ENCODE assay signal across 1 mouse cellular context in the genomic region with DNA sequence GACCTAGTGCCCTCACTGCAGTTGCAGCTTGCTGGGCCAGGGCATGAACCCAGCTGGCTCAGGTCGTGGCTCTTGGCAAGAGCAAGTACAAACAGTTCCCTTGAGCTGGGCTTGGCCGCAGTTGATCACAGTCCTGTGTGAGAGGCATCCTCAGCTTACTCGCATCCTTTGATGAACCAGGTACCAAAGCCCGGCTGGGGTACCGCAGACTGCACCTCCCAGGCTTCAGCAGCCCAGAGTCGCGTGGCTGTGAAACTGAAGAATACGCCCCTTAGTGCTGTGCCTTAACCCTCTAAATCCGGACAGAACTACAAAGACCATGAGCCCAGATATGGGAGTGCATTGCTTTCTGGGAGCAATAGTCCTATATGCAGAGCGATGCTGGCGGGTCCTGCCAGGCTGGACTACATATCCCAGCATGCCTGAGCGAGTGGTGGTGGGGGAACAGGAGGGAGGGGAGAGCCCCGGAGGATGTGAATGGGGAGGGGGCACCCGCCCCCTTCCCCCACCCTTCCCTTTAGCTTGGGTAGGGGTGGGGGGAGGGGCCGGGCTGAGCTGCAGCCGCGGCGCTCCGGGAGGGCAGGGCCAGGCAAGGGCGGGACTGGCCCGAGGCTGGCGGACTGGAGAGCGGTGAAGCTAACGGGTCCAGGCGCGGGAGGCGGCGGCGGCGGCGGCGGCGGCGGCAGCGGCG.
A peak's percentile ranks its signal among the peaks of the same experiment; 100 is the strongest.
TF ChIP-seq lines count a peak whose summit lies in the region.

A gene (plus strand): TSS at position 582 of the 691 bp plus-strand sequence.

TF ChIP-seq in CH12.LX, 34 proteins besides CTCF, POLR2A, EP300 and RAD21 (continued from another document):
- TF ChIP-seq MAFK (IDR thresholded peaks at IDR 0.05; ENCODE audit: insufficient replicate concordance, low read length) (no peak), USF1 (IDR thresholded peaks at IDR 0.05; ENCODE audit: low read depth, low read length) (peak; percentile 6; the same call in 1 of the 2 replicates), MYC (IDR thresholded peaks at IDR 0.05; ENCODE audit: low read depth, low read length) (peak; percentile 84; the same call in 1 of the 2 replicates), ZNF384 (IDR thresholded peaks at IDR 0.05; ENCODE audit: low read depth, low read length) (no peak), PAX5 (IDR thresholded peaks at IDR 0.05; ENCODE audit: low read length) (no peak), UBTF (IDR thresholded peaks at IDR 0.05; ENCODE audit: low read depth, low read length) (no peak; the same call in 1 of the 2 replicates), NRF1 (IDR thresholded peaks at IDR 0.05; ENCODE audit: low read depth, low read length) (peak; percentile 51; the same call in 1 of the 2 replicates), MXI1 (IDR thresholded peaks at IDR 0.05; ENCODE audit: low read depth, low read length) (peak; percentile 80; the same call in 1 of the 2 replicates), MAZ (IDR thresholded peaks at IDR 0.05; ENCODE audit: low read depth, low read length) (peak; percentile 100), SIN3A (IDR thresholded peaks at IDR 0.05; ENCODE audit: low read length) (no peak; the same call in none of the 2 replicates), GABPA (IDR thresholded peaks at IDR 0.05; ENCODE audit: insufficient replicate concordance, low read depth, low read length) (peak; percentile 95; the same call in 1 of the 2 replicates), CHD2 (IDR thresholded peaks at IDR 0.05; ENCODE audit: low read length) (peak; percentile 97), ZC3H11A (IDR thresholded peaks at IDR 0.05; ENCODE audit: low read depth, low read length) (no peak), MAX (IDR thresholded peaks at IDR 0.05; ENCODE audit: low read length) (no peak)
